Mouse (Mus musculus) ES-E14 (cell line): ENCODE measurements at regions not wholly inside any gene's neighbourhood (a gene's known extent, or its start where the extent isn't known, plus 50 kb on each side); places are given as distances from the start of the nearest gene placed in this dataset.

Source experiments
- DNase-seq: peaks from one replicate; pipeline ENCODE4 v3.0.0-alpha.2; 2013; ENCODE audit warnings: low read depth, low spot score
- H3K27ac ChIP-seq: 2 replicates; pipeline ENCODE4 v1.5.1; 2012; ENCODE audit warnings: low read depth, mild to moderate bottlenecking, low read length, moderate library complexity, mixed read lengths; ENCODE audit not compliant: poor library complexity, insufficient read depth, severe bottlenecking
- H3K36me3 ChIP-seq: 2 replicates; pipeline ENCODE4 v1.6.1; 2012; ENCODE audit warnings: mild to moderate bottlenecking, low read length, moderate library complexity, mixed read lengths; ENCODE audit not compliant: control insufficient read depth, poor library complexity, insufficient read depth, severe bottlenecking
- H3K4me1 ChIP-seq, 2 experiments: fragments of 150-350 bp in 1 of 2; sonication (generic) in 1 of 2; 2 replicates each; pipeline ENCODE4 v1.6.1; 2012; ENCODE audit warnings: low read length in 2 of 2, mild to moderate bottlenecking in 1 of 2, mixed read lengths in 1 of 2; ENCODE audit not compliant: control insufficient read depth in 2 of 2, insufficient read depth in 2 of 2, poor library complexity in 1 of 2
- H3K4me3 ChIP-seq, 2 experiments: fragments of 150-350 bp in 1 of 2; sonication (generic) in 1 of 2; 2 replicates each; pipeline ENCODE4 v1.5.1; 2012; ENCODE audit warnings: low read length in 2 of 2, low read depth in 1 of 2, mild to moderate bottlenecking in 1 of 2, mixed read lengths in 1 of 2; ENCODE audit not compliant: insufficient read depth in 1 of 2, poor library complexity in 1 of 2, severe bottlenecking in 1 of 2
- H3K9ac ChIP-seq: 2 replicates; pipeline ENCODE4 v1.6.1; 2012; ENCODE audit warnings: low read depth, mild to moderate bottlenecking, low read length, mixed read lengths; ENCODE audit not compliant: poor library complexity, insufficient read depth, severe bottlenecking
- H3K9me3 ChIP-seq: fragments of 150-350 bp; sonication (generic); 2 replicates; pipeline ENCODE4 v1.6.1; 2012; ENCODE audit warnings: low read depth, mild to moderate bottlenecking, low read length; ENCODE audit not compliant: control insufficient read depth, insufficient read depth
- CHD2 ChIP-seq: IDR thresholded peaks from 2 replicates; pipeline ENCODE4 v1.6.1; 2014; ENCODE audit warnings: mild to moderate bottlenecking, low read depth, low read length, inconsistent platforms
- HCFC1 ChIP-seq: IDR thresholded peaks from 2 replicates; pipeline ENCODE4 v1.6.1; 2012; ENCODE audit warnings: low read length, inconsistent platforms, borderline replicate concordance; ENCODE audit not compliant: insufficient read depth
- MAFK ChIP-seq: IDR thresholded peaks from 2 replicates; pipeline ENCODE4 v1.6.1; 2014; ENCODE audit warnings: mild to moderate bottlenecking, low read depth, low read length, inconsistent platforms; ENCODE audit not compliant: insufficient read depth
- ZC3H11A ChIP-seq: IDR thresholded peaks from 2 replicates; pipeline ENCODE4 v1.6.1; 2012; ENCODE audit warnings: low read depth, mild to moderate bottlenecking, inconsistent platforms, low read length, borderline replicate concordance
- ZNF384 ChIP-seq: IDR thresholded peaks from 2 replicates; pipeline ENCODE4 v1.6.1; 2012; ENCODE audit warnings: low read depth, low read length, inconsistent platforms
- in situ Hi-C, 2 experiments: fragments of 600-800 bp; cut with MboI; formaldehyde crosslinking; loops; one replicate each; pipeline ENCODE4 v1.15.1; 2025; ENCODE audit warnings: low sequenced_read_pairs in 2 of 2, inconsistent platforms in 1 of 2; ENCODE audit not compliant: unreplicated experiment in 2 of 2

DNA sequence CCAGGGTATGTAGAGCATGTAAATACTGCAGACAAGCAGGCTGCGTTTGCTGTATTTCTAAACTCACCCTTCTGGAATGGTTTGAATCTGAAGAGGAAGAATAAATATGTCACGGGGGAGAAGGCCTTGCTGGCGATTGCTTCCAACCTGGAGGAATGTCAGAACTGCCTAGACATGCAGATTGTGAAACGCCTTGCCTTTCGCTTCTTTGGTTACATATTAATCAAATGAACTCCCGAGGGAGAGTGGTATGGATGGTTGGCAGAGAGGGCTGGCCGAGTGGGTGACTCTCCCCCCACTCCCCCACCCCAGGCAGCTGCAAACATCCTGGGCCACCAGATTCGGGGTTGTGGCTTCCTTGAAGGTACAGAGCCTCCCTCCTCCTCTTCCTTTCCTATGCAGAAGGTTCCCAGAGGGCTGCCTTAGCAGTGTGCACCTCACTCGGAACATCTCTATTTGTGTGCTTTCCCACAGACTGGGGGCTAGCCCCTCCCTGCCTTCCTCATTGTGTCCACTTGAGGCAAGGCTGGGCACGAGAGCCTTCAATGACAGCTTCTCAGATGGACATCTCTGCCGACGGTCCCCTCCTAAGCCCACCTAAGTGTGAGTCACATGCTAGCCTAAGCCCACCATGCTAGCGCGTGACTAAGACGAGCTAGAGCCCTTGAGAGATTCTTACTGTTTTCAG is 93.3 kb downstream of the Zfp281 start:
- Histone ChIP-seq H3K9ac (no peak overlapping the region), H3K9me3 (no peaks in the 10 kb centered on the region), H3K27ac (no peak overlapping the region)

DNA sequence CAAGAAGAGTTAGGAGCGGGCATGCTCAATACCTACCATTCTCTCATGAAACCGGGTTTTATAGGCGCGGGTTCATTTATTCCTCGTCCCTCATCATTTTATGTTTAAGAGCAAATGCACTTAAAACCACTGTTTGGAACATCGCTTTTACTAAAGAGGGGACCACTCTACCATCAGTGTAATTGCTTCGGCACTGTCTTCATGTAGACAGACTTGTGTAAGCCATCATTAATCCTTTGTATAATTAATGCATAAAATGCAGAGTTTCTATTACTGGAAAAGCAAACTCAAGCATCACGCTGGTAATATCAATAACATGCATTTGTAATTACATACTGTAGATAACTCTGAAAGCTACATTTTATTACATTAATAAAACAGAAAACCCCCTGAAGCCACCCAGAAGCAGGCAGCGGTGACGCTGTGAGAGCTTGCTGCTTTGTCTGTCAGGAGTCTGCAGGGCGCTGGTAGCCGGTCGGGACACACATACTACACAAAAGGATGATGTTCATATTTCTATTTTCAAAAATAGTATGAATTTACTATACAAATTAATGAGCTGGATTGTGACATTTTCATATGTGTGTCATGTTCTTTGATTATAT is 99.2 kb downstream of the Zfp281 start:
- no peak for DNase-seq

More for the DNA sequence above, 93.3 kb downstream of the Zfp281 start:
- DNase-seq, result no peak
- H3K4me1 ChIP-seq, result peaks cover 2 to 4% of the 10 kb centered on the region in 2 experiments; a peak in 2 of 4 replicates
- peaks cover 11% of the 10 kb centered on the region; the same call in 1 of the 2 replicates for H3K36me3 ChIP-seq
- no peak for TF ChIP-seq CHD2
- TF ChIP-seq MAFK, result no peak
- no peak for TF ChIP-seq ZNF384
- no peak for TF ChIP-seq HCFC1
- no peak for TF ChIP-seq ZC3H11A
- no peak overlapping the region for H3K4me3 ChIP-seq
- in situ Hi-C loops, result no loop called here

DNA sequence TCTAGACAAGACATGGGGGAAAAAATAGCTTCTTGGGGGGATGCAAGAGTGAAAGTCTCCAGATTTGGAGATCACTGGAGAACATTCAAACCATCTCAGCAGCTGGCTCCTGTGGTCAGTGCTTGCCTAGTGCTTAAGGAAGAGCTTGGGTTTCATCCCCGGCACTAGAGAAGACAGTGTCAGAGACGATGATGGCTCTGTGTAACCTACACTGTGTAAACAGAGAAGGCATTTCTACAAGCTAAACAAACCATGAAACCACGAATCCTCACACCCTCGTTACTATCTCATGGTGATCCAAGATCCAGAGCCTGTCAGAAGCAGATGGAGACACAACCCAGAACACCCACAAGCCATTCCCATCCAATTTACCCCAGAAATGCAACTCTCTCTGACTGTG is 100.5 kb downstream of the Zfp281 start:
- in situ Hi-C loops, result loop anchor here in 1 of 2 experiments (25.0 kb wide), 1 partner anchor 163 kb away; no protein-coding TSS in a partner anchor
- TF ChIP-seq CHD2 (no peak), ZC3H11A (no peak), MAFK (no peak), HCFC1 (no peak), ZNF384 (no peak)
- Histone ChIP-seq H3K4me1 (peaks cover 4 to 16% of the 10 kb centered on the region in 2 experiments; a peak in 3 of 4 replicates), H3K36me3 (peaks cover 2% of the 10 kb centered on the region; the same call in 1 of the 2 replicates), H3K9ac (no peak overlapping the region), H3K27ac (no peak overlapping the region), H3K9me3 (no peaks in the 10 kb centered on the region), H3K4me3 (no peak overlapping the region)
- DNase-seq, result no peak

More for the DNA sequence above, 99.2 kb downstream of the Zfp281 start:
- Histone ChIP-seq H3K4me1 (peaks cover 2 to 13% of the 10 kb centered on the region in 2 experiments; a peak in 3 of 4 replicates), H3K4me3 (no peak overlapping the region), H3K9ac (no peak overlapping the region), H3K27ac (no peak overlapping the region), H3K36me3 (peaks cover 2% of the 10 kb centered on the region; the same call in 1 of the 2 replicates), H3K9me3 (no peaks in the 10 kb centered on the region)
- TF ChIP-seq CHD2 (no peak), MAFK (no peak)
- in situ Hi-C loops, result no loop called here

DNA sequence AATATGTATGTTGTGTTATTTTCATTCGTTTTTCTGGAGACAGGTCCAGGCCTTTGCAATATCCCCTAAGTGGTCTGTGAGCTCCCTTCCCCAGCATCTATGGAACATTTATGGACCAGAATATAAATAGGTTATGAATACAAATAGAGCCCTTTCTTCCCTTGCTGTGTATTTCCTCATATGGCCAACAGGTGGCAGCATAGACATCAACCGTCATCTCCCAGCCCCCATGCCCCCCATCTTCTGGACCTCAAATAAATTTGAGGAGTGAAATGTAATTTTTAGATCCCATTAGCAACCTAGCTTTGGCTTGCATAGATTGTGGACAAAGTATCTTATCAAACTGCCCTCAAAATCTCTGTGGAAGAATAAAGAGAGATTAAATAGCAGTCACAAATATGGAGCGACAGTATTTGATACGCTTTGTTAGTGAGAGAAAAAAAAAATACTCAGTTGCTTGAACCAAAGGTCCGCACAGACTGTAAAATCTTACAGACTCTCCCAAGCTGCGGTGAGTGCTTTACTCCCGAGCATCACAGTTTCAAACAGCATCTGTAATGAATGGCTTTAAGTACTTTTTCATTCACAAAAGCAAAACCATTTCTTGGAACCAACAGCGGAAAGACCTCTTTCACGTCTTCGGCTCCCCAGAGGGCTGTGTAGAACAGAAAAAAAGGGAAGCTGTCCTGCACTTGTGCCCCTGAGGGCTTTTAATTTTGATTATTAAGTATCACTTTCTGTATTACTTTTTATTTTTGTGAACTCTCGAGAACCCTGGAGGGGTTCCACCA is 101.6 kb downstream of the Zfp281 start:
- Histone ChIP-seq H3K36me3 (peaks cover 2% of the 10 kb centered on the region; the same call in 1 of the 2 replicates), H3K4me3 (no peak overlapping the region), H3K4me1 (peaks cover 4 to 21% of the 10 kb centered on the region in 2 experiments), H3K9me3 (no peaks in the 10 kb centered on the region), H3K9ac (no peak overlapping the region), H3K27ac (no peak overlapping the region)
- TF ChIP-seq MAFK (no peak), HCFC1 (no peak)
- DNase-seq, result no peak
- in situ Hi-C loops, result loop anchor here in 1 of 2 experiments (25.0 kb wide), 1 partner anchor 164 kb away; no protein-coding TSS in a partner anchor
